Mouse (Mus musculus) adrenal gland, postnatal 4 days (tissue): ENCODE results near the gene Dnajc14. TPM values are rescaled to one million over a fixed set of nuclear protein-coding genes. Genes with fewer than 3 reads are reported as not detected.

Experiments
- DNase-seq, 2 experiments: peaks; one replicate each; pipeline ENCODE4 v3.0.0; 2021 to 2022; ENCODE audit warnings: low spot score in 2 of 2, mixed read lengths in 2 of 2
- long read RNA-seq, 2 experiments: library from polyadenylated mRNA; stranded (forward); transcript quantifications; one replicate each; pipeline ENCODE4 v2.0.0; 2021
- total RNA-seq, 2 experiments: library from RNA; stranded (reverse); gene quantifications; 2 replicates each; pipeline ENCODE4 v1.2.3; 2021

The Dnajc14 gene
- total RNA-seq = 10 to 100 TPM; 76.6 to 80.8 TPM
- long read RNA-seq, experiment 1, full-length matches to known transcripts = 89 of 102 reads
- long read RNA-seq, experiment 1, partial matches to known transcripts = 11 of 102 reads
- long read RNA-seq, experiment 1, other reads (novel, unspliced or antisense) = 2 of 102 reads
- long read RNA-seq, experiment 2, full-length matches to known transcripts = 153 of 176 reads
- long read RNA-seq, experiment 2, partial matches to known transcripts = 14 of 176 reads
- long read RNA-seq, experiment 2, other reads (novel, unspliced or antisense) = 9 of 176 reads

GRCm38 (mm10) chr10:128803771-128804270, at the start of gene Dnajc14:
Gene Dnajc14, plus strand, starts transcription at chr10:128804062.
- peak in 1 of 2 experiments; percentile 30 for DNase-seq

DNA sequence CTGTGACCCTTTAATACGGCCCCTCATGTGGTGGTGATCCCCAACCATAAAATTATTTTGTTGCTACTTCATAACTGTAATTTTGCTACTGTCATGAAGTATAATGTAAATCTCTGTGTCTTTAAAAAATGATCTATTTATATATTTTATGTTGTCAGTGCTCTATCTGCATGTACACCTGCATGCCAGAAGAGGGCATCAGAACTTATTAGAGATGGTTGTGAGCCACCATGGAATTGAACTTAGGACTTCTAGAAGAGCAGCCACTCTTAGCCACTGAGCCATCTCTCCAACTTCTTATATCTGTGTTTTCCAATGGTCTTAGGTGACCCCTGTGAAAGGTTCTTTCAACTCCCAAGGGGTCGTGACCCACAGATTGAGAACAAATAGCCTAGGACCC, 31.0 kb upstream of the Dnajc14 start:
- DNase-seq = no peak

GRCm38 (mm10) chr10:128773685-128774084, 30.2 kb upstream of the Dnajc14 start:
- no peak for DNase-seq

DNA sequence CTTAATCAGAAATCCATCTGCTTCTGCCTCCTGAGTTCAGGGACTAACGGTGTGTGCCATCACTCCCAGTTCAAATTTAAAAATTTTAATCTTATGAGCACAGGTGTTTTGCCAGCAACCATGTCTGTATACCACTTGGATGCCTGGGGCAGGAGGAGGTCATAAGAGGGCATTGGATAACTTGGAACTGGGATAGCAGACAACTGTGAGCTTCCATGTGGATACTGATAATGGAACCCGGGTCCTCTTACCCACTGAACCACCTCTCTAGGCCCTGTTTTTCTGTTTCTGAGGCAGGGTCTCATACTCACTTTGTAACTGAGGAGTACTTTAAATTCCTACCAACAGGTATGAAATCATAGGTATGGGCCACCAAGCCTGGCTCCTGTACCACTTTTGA, 25.4 kb upstream of the Dnajc14 start:
- DNase-seq = no peak

DNA sequence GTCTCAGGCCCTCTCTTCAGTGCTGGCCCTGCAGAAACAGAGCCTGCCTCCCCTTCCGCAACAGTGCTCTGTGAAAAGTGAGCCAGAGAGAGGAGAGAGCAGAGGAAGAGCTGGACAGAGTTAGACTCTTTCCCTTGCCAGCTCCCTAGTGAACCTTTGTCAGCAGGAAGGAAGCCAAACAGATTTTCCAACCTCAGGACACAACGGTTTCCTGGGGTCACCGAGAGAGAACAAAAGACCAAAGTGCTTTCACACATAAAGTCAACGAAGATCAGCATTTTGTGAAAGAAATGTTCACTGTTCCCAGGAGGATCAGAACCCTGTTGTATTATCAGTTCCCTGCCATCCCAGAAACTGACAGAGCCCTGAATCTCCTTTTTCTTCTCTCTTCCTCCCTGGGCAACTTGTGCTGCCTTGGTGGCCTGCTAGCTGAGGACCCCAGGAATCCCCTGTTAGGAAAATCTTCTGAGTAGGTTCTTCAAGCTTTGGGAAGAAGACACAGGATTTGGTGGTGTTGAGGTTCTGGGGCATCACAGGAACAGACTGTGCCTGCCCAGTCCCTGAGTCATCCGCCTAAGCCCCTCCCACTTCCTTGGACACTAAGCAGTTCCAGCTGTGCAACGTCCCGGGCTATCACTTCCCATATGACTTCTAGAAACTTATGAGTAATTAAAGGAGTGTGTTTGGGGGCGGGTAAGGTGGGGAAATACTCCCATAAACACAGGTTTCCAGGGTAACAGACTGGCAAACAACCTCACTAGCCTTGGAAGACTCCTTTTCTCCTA, 24.7 kb upstream of the Dnajc14 start:
- no peak for DNase-seq

DNA sequence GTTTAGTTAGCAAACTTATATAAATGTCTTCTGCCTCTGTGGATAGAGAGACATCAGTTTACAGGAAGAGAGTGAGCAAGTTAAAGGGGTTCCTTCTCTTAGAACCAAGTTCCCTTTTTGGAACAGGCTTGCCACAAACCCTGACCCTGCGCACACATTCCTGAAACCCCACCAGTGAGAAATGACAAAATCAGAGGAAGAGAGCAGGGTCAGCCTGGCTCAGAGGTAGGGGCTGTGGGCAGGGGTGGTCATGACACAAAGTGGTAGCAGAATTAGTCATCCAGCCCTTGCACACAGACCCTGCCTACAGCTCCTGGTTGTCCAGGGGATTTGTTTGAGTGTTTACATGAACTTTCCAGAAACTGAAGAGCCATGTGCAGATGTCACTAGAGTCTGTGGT, 23.7 kb upstream of the Dnajc14 start:
- DNase-seq = no peak

- no peak for DNase-seq
These were observed 13.3 kb upstream of the Dnajc14 start, which contains the start of gene Mmp19 for GRCm38 (mm10) chr10:128790398-128791124. Gene Mmp19, plus strand, starts transcription at chr10:128790910.

DNA sequence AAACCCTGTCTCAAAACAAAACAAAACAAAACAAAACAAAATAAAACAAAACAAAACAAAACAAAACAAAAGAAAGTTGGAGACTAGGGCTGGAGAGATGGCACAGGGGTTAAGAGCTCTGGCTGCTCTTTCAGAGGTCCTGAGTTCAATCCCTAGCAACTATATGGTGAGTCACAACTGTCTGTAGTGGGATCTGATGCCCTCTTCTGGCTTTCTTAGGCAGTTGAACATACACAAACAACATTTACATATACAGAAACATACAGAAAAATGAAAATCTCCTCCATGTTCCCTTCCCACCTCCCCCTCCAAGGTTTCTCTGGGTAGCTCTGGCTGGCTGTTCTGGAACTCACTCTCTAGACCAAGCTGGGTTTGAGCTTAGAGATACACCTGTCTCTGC, 11.8 kb upstream of the Dnajc14 start:
- DNase-seq = no peak

- DNase-seq = no peak
These were observed 10.6 kb upstream of the Dnajc14 start for GRCm38 (mm10) chr10:128793258-128793657.

- no peak for DNase-seq
These were observed 9.5 kb upstream of the Dnajc14 start for GRCm38 (mm10) chr10:128794391-128794790.

GRCm38 (mm10) chr10:128795581-128795980, 8.3 kb upstream of the Dnajc14 start:
- no peak for DNase-seq

DNA sequence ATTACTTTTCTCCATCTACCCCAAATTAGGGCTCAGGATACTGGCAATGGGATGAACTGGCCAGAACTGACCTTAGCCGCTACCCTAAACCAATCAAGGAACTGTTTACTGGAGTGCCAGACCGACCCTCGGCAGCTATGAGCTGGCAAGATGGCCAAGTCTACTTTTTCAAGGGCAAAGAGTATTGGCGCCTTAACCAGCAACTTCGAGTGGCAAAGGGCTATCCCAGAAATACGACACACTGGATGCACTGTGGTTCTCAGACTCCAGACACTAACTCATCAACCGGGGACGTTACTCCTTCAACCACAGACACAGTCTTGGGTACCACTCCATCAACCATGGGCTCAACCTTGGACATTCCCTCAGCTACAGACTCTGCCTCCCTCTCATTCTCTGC, 5.2 kb upstream of the Dnajc14 start:
- DNase-seq = no peak

DNA sequence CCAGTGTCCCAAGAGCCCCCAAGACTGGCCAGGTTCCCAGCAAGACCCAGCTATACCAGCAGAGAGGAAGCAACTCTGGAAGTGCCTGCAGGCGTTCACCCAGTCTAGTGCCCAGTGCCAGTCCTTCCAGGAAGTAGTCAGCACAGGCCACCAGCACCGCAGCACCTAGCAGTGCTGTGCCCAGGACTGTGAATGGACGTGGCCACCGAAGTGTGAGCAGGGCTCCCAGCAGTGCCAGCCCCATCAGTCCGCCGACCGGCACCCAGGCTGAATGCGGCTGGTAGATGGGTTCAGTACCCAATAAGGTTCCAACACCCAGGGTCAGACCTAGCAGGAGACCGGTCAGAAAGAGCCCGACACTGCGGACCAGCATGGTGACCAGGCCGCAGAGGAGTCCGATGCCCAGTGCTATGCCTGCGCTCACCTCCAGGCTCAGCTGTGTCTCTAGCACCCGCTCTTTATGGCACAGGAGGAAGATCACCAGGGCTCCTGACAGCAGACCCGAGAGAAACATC, 1.8 kb upstream of the Dnajc14 start:
- no peak for DNase-seq

DNA sequence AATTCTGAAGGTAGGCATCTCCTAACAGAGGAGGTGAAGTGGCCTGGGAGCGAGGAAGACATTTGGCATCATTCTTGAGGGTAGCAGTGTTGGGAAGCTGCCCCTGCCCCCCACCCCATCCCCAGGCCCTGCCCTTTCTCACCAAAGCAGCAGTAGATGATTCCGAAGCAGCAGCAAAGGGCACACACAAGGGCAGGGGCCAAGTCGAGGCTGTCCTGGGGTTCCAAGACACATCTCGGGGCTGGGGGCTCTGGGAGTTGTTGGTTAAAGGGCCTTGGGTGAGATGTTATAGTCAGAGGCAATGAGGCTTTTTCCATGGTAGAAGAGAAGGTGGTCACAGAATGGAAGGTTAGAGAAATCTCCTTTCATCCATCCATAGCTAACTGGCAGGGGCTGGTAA, 906 bp upstream of the Dnajc14 start:
- no peak for DNase-seq

DNA sequence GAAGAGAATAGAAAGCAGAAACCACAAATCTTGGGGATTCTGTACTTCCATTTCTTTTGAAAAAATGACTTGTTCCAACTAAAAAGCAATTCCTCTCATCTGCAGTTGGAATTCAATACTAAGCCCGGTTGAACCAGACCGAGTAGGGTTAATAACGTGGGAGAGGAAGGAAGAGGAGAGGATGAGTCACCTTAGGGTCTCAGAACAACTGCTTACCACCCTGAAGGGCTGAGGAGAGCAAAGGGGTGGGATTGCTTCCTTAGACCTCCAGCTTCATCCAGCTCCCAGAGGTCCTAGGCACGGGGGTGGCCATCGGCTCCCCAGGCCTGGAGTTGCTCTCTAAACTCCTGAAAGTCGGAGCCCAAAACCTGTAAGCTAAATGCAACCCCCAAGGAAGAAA, 501 bp upstream of the Dnajc14 start:
- DNase-seq = no peak

- DNase-seq = peak in 1 of 2 experiments; percentile 37
These were observed 619 bp downstream of the Dnajc14 start, which contains the start of gene Tmem198b for GRCm38 (mm10) chr10:128804271-128805091. Gene Tmem198b, minus strand, starts transcription at chr10:128804370.

DNA sequence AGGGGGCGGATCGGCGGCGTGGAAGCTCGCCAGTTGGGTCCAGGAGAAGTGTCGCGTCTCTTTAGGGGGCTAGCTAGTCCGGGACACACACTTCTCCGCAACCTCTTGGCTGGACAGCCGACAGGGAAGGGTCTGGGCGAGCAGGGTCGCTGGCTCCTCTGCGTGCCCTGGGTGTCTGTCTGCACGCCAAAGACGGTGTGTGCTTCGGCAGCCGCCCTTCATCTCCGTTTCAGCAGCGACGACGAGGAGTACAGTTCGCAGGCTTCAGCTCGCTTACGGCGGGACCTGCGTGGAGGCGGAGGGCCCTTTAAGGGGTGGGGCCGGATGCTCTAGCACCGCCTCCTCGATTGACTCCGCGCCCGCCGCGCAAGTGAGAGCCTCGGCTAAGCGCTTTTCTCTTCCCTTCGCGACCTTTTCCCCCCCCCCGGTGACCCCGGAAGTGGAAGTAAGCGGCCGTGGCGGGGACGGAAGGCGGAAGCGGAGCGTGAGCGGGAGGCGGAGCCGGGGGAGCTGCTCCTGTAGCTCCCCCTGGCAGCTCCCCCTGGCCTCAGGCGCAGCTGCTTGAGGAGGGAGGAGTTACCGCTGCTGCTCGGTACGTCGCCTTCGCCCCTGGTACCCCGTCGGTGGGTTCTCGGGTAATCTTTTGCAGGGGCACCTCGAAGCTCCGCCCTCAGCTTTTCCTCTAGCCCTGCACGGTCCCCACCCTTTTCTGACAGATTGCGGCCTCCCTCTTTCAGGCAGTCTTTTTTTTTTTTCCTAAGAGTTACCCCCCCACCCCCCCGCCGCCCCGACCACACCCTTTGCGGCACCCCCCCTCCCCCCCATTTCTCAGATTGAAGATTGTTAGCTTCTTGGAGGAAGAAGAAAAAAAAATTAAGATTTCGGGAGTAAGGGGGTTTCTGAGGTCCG, 1.5 kb downstream of the Dnajc14 start:
- DNase-seq = peak; percentile 82 to 94

DNA sequence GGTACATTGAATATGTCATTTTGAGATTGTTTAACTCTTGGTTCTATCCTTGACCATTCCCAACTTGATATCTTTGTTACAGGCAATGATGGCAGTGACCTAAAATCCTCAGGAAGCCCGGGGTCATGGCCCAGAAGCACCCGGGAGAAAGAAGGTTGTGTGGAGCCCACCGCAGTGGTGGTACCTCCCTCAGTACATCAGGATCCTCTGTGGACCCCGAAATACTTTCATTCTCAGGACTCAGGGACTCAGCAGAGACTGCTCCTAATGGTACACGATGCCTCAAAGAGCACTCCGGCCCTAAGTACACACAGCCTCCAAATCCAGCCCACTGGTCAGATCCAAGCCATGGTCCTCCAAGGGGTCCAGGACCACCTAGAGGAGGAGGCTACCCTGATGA, 2.2 kb downstream of the Dnajc14 start:
- DNase-seq = no peak

DNA sequence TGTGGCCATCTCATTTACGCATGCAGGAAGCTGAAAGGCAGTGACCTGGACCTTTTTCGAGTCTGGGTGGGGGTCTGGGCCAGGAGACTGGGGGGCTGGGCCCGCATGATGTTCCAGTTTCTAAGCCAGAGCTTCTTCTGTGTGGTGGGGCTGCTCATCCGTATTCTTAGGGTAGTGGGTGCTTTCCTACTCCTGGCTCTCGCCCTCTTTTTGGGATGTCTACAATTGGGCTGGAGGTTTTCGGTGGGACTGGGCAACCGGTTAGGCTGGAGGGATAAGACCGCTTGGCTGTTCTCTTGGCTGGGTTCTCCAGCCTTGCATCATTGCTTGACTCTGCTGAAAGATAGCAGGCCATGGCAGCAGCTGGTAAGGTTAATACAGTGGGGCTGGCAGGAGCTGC, 3.2 kb downstream of the Dnajc14 start:
- no peak for DNase-seq
